Mouse (Mus musculus): Measurements from ENCODE around the gene Kri1. TPM values are rescaled to one million over a fixed set of nuclear protein-coding genes. Genes with fewer than 3 reads are reported as not detected.

Kri1 gene
- polyA plus RNA-seq, 1 experiment from 2014 or later, result 15.6 TPM

GRCm38 (mm10) chr9:21319503-21319902, 31.7 kb upstream of the Kri1 start:
- Histone ChIP-seq H3K4me2 (replicated peaks) (no peak overlapping the region), H3K27me3 (ENCODE audit: control insufficient read depth, insufficient read depth, low read length) (no peaks in the 10 kb centered on the region), H3K36me3 (replicated peaks; ENCODE audit: control insufficient read depth, insufficient read depth) (no peaks in the 10 kb centered on the region), H3K9ac (no peak overlapping the region), H3K4me3 (replicated peaks; ENCODE audit: low read length) (no peak overlapping the region), H3K4me1 (replicated peaks; ENCODE audit: control insufficient read depth, insufficient read depth, low read length) (peaks cover 20% of the 10 kb centered on the region), H3K9me3 (ENCODE audit: control insufficient read depth, low read length) (no peaks in the 10 kb centered on the region), H3K27ac (no peak overlapping the region)
- ATAC-seq (ENCODE audit: low FRiP score) (no peak), DNase-seq (ENCODE audit: low spot score) (no peak)
- 97% methylated on average over 4 of the region's 4 CpGs for WGBS

DNA sequence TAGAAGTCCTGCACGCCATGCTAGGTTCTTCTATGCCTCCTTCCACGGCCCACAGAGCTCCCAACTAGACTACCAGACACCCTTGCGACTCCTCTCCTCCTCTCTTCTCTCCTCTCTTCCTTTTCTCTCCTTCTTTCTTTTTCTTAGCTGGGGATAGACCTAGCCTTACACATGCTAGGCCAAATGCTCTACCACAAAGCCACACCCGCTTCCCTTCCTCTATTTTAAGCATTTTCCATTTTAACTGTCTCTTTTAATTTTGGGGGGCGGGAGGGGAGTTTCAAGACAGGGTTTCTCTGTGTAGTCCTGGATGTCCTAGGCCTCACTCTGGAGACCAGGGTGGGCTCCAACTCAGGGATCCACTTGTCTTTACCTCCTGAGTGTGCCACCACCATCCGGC, 31.0 kb upstream of the Kri1 start:
- Histone ChIP-seq H3K9ac (no peak overlapping the region), H3K4me2 (replicated peaks) (no peak overlapping the region), H3K27me3 (ENCODE audit: control insufficient read depth, insufficient read depth, low read length) (no peaks in the 10 kb centered on the region), H3K36me3 (replicated peaks; ENCODE audit: control insufficient read depth, insufficient read depth) (no peaks in the 10 kb centered on the region), H3K4me3 (replicated peaks; ENCODE audit: low read length) (no peak overlapping the region), H3K9me3 (ENCODE audit: control insufficient read depth, low read length) (no peaks in the 10 kb centered on the region), H3K27ac (no peak overlapping the region), H3K4me1 (replicated peaks; ENCODE audit: control insufficient read depth, insufficient read depth, low read length) (peaks cover 20% of the 10 kb centered on the region)
- ATAC-seq (ENCODE audit: low FRiP score) (no peak), DNase-seq (ENCODE audit: low spot score) (no peak)
- 96% methylated on average over 6 of the region's 6 CpGs for WGBS

GRCm38 (mm10) chr9:21316696-21317095, 28.9 kb upstream of the Kri1 start:
- WGBS, result 80% methylated on average over 7 of the region's 7 CpGs
- H3K4me1 ChIP-seq (replicated peaks; ENCODE audit: control insufficient read depth, insufficient read depth, low read length), result peaks cover 11% of the 10 kb centered on the region
- H3K27ac ChIP-seq, result no peak overlapping the region
- no peak overlapping the region for H3K9ac ChIP-seq
- no peak for DNase-seq (ENCODE audit: low spot score)
- H3K4me3 ChIP-seq (replicated peaks; ENCODE audit: low read length), result no peak overlapping the region
- peaks cover 12% of the 10 kb centered on the region for H3K27me3 ChIP-seq (ENCODE audit: control insufficient read depth, insufficient read depth, low read length)
- no peaks in the 10 kb centered on the region for H3K36me3 ChIP-seq (replicated peaks; ENCODE audit: control insufficient read depth, insufficient read depth)
- no peak overlapping the region for H3K4me2 ChIP-seq (replicated peaks)
- H3K9me3 ChIP-seq (ENCODE audit: control insufficient read depth, low read length), result 0 out of 2 replicates have a peak, but pooled peaks cover 3% of the 10 kb centered on the region
- ATAC-seq (ENCODE audit: low FRiP score), result no peak

GRCm38 (mm10) chr9:21315421-21315820, 27.7 kb upstream of the Kri1 start:
- Histone ChIP-seq H3K27ac (no peak overlapping the region), H3K9ac (no peak overlapping the region), H3K4me3 (replicated peaks; ENCODE audit: low read length) (no peak overlapping the region), H3K4me1 (replicated peaks; ENCODE audit: control insufficient read depth, insufficient read depth, low read length) (peaks cover 4% of the 10 kb centered on the region; the same call in 1 of the 2 replicates), H3K4me2 (replicated peaks) (no peak overlapping the region), H3K36me3 (replicated peaks; ENCODE audit: control insufficient read depth, insufficient read depth) (no peaks in the 10 kb centered on the region), H3K9me3 (ENCODE audit: control insufficient read depth, low read length) (0 out of 2 replicates have a peak, but pooled peaks cover 4% of the 10 kb centered on the region), H3K27me3 (ENCODE audit: control insufficient read depth, insufficient read depth, low read length) (peaks cover 19% of the 10 kb centered on the region)
- WGBS, result 56% methylated on average over 5 of the region's 5 CpGs
- ATAC-seq (ENCODE audit: low FRiP score) (no peak), DNase-seq (ENCODE audit: low spot score) (no peak)

- H3K27ac ChIP-seq, result no peak overlapping the region
- H3K27me3 ChIP-seq (ENCODE audit: control insufficient read depth, insufficient read depth, low read length), result peaks cover 19% of the 10 kb centered on the region
- DNase-seq (ENCODE audit: low spot score) (no peak), ATAC-seq (ENCODE audit: low FRiP score) (no peak)
- 0 out of 2 replicates have a peak, but pooled peaks cover 4% of the 10 kb centered on the region for H3K9me3 ChIP-seq (ENCODE audit: control insufficient read depth, low read length)
- H3K9ac ChIP-seq, result no peak overlapping the region
- H3K4me1 ChIP-seq (replicated peaks; ENCODE audit: control insufficient read depth, insufficient read depth, low read length), result no peaks in the 10 kb centered on the region
- H3K36me3 ChIP-seq (replicated peaks; ENCODE audit: control insufficient read depth, insufficient read depth), result no peaks in the 10 kb centered on the region
- 91% methylated on average over 9 of the region's 9 CpGs for WGBS
- H3K4me3 ChIP-seq (replicated peaks; ENCODE audit: low read length), result no peak overlapping the region
- H3K4me2 ChIP-seq (replicated peaks), result no peak overlapping the region
Observed at GRCm38 (mm10) chr9:21314367-21315140, 26.8 kb upstream of the Kri1 start.

- ATAC-seq (ENCODE audit: low FRiP score) (peak; percentile 68; the same call in 1 of the 2 replicates), DNase-seq (ENCODE audit: low spot score) (peak; percentile 85)
- 10% methylated on average over 11 of the region's 11 CpGs for WGBS
- H3K4me3 ChIP-seq (replicated peaks; ENCODE audit: low read length), result no peak overlapping the region
- H3K9ac ChIP-seq, result no peak overlapping the region
- H3K27me3 ChIP-seq (ENCODE audit: control insufficient read depth, insufficient read depth, low read length), result peaks cover 19% of the 10 kb centered on the region
- no peak overlapping the region for H3K4me2 ChIP-seq (replicated peaks)
- H3K27ac ChIP-seq, result no peak overlapping the region
- H3K36me3 ChIP-seq (replicated peaks; ENCODE audit: control insufficient read depth, insufficient read depth), result no peaks in the 10 kb centered on the region
- 0 out of 2 replicates have a peak, but pooled peaks cover 4% of the 10 kb centered on the region for H3K9me3 ChIP-seq (ENCODE audit: control insufficient read depth, low read length)
- H3K4me1 ChIP-seq (replicated peaks; ENCODE audit: control insufficient read depth, insufficient read depth, low read length), result no peaks in the 10 kb centered on the region
Observed at GRCm38 (mm10) chr9:21313394-21313793, 25.6 kb upstream of the Kri1 start.

GRCm38 (mm10) chr9:21312134-21312533, 24.4 kb upstream of the Kri1 start, which contains the start of gene Ap1m2:
Gene Ap1m2, minus strand, starts transcription at chr9:21312337.
- Histone ChIP-seq H3K4me1 (replicated peaks; ENCODE audit: control insufficient read depth, insufficient read depth, low read length) (no peaks in the 10 kb centered on the region), H3K36me3 (replicated peaks; ENCODE audit: control insufficient read depth, insufficient read depth) (no peaks in the 10 kb centered on the region), H3K27me3 (ENCODE audit: control insufficient read depth, insufficient read depth, low read length) (peaks cover 19% of the 10 kb centered on the region), H3K4me3 (replicated peaks; ENCODE audit: low read length) (peak within 1 kb of the TSS; percentile 27), H3K4me2 (replicated peaks) (peak within 1 kb of the TSS; percentile 40), H3K9ac (no peak within 1 kb of the TSS), H3K27ac (no peak within 1 kb of the TSS), H3K9me3 (ENCODE audit: control insufficient read depth, low read length) (0 out of 2 replicates have a peak, but pooled peaks cover 4% of the 10 kb centered on the region)
- ATAC-seq (ENCODE audit: low FRiP score) (no peak), DNase-seq (ENCODE audit: low spot score) (no peak)
- 12% methylated on average over 34 of the region's 35 CpGs for WGBS

- no peak for ATAC-seq (ENCODE audit: low FRiP score)
- no peak overlapping the region for H3K9ac ChIP-seq
- WGBS, result 25% methylated on average over 7 of the region's 7 CpGs
Observed at GRCm38 (mm10) chr9:21311695-21312094, 23.9 kb upstream of the Kri1 start.

DNA sequence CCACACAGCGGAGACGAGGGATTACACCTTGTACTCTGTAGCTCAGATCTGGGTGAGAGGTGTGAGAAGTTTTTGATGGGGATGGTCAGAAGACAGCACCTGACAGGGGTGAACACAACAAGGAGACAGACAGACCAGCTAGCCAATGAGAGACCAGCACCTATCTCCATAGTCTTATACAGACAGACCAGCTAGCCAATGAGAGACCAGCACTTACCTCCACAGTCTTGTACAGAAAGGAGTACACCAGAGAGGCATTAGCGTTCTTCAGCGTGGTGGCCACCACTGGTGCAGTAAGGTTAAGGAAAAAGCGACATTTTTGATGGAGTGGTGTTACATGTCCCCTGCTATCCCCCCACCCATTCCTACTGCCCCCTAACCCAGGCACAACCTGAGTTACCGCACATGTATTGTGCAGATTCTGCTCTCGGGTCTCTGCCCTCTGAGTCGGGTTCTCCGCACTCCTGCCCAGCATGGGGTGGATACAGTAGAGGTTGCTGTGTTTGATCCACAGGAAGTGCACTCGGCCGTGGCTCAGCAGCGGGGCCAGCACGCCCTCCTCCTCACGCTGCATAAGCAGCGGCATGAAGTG, 21.5 kb upstream of the Kri1 start:
- Histone ChIP-seq H3K4me1 (replicated peaks; ENCODE audit: control insufficient read depth, insufficient read depth, low read length) (no peaks in the 10 kb centered on the region), H3K36me3 (replicated peaks; ENCODE audit: control insufficient read depth, insufficient read depth) (no peaks in the 10 kb centered on the region), H3K27me3 (ENCODE audit: control insufficient read depth, insufficient read depth, low read length) (peaks cover 19% of the 10 kb centered on the region), H3K9me3 (ENCODE audit: control insufficient read depth, low read length) (0 out of 2 replicates have a peak, but pooled peaks cover 4% of the 10 kb centered on the region), H3K9ac (no peak overlapping the region), H3K4me3 (replicated peaks; ENCODE audit: low read length) (no peak overlapping the region), H3K27ac (no peak overlapping the region), H3K4me2 (replicated peaks) (no peak overlapping the region)
- ATAC-seq (ENCODE audit: low FRiP score) (no peak), DNase-seq (ENCODE audit: low spot score) (no peak)
- 76% methylated on average over 15 of the region's 15 CpGs for WGBS

More at GRCm38 (mm10) chr9:21311695-21312094, 23.9 kb upstream of the Kri1 start:
- H3K36me3 ChIP-seq (replicated peaks; ENCODE audit: control insufficient read depth, insufficient read depth), result no peaks in the 10 kb centered on the region
- H3K4me3 ChIP-seq (replicated peaks; ENCODE audit: low read length), result peak overlapping the region; percentile 27
- H3K27ac ChIP-seq, result no peak overlapping the region
- H3K4me1 ChIP-seq (replicated peaks; ENCODE audit: control insufficient read depth, insufficient read depth, low read length), result no peaks in the 10 kb centered on the region
- no peak for DNase-seq (ENCODE audit: low spot score)
- H3K9me3 ChIP-seq (ENCODE audit: control insufficient read depth, low read length), result 0 out of 2 replicates have a peak, but pooled peaks cover 4% of the 10 kb centered on the region
- H3K4me2 ChIP-seq (replicated peaks), result peak overlapping the region; percentile 40
- H3K27me3 ChIP-seq (ENCODE audit: control insufficient read depth, insufficient read depth, low read length), result peaks cover 19% of the 10 kb centered on the region
